Mouse (Mus musculus): Measurements from ENCODE around the gene Dgcr6. TPM values are rescaled to one million over a fixed set of nuclear protein-coding genes. Genes with fewer than 3 reads are reported as not detected.

Gene Dgcr6
- total RNA-seq, 2 experiments from 2014 or later: 26.0 to 61.2 TPM

GRCm38 (mm10) chr16:18066060-18067009 is 13.7 kb downstream of the Dgcr6 start:
- ATAC-seq (replicated peaks; ENCODE audit: low FRiP score, low TSS enrichment, poor library complexity, severe bottlenecking): peak; percentile 94

- no peak for ATAC-seq (replicated peaks; ENCODE audit: low FRiP score, low TSS enrichment, poor library complexity, severe bottlenecking)
Observed at GRCm38 (mm10) chr16:18068653-18069376, 16.2 kb downstream of the Dgcr6 start.

- no peak for ATAC-seq (replicated peaks; ENCODE audit: low FRiP score, low TSS enrichment, poor library complexity, severe bottlenecking)
Observed at GRCm38 (mm10) chr16:18070798-18071197, 18.1 kb downstream of the Dgcr6 start.

- ATAC-seq (replicated peaks; ENCODE audit: low FRiP score, low TSS enrichment, poor library complexity, severe bottlenecking): no peak
Observed at GRCm38 (mm10) chr16:18072089-18072488, 19.4 kb downstream of the Dgcr6 start.

- ATAC-seq (replicated peaks; ENCODE audit: low FRiP score, low TSS enrichment, poor library complexity, severe bottlenecking): peak; percentile 73
Observed at GRCm38 (mm10) chr16:18073259-18073962, 20.8 kb downstream of the Dgcr6 start.

- no peak for ATAC-seq (replicated peaks; ENCODE audit: low FRiP score, low TSS enrichment, poor library complexity, severe bottlenecking)
Observed at GRCm38 (mm10) chr16:18074611-18075010, 22.0 kb downstream of the Dgcr6 start.

- ATAC-seq (replicated peaks; ENCODE audit: low FRiP score, low TSS enrichment, poor library complexity, severe bottlenecking): 0 out of 2 replicates have a peak, but pooled peaks have one; percentile 36
Observed at GRCm38 (mm10) chr16:18075201-18075600, 22.5 kb downstream of the Dgcr6 start.

- ATAC-seq (replicated peaks; ENCODE audit: low FRiP score, low TSS enrichment, poor library complexity, severe bottlenecking): no peak
Observed at GRCm38 (mm10) chr16:18078314-18079015, 25.8 kb downstream of the Dgcr6 start.

GRCm38 (mm10) chr16:18079300-18079699 is 26.6 kb downstream of the Dgcr6 start:
- no peak for ATAC-seq (replicated peaks; ENCODE audit: low FRiP score, low TSS enrichment, poor library complexity, severe bottlenecking)

- no peak for ATAC-seq (replicated peaks; ENCODE audit: low FRiP score, low TSS enrichment, poor library complexity, severe bottlenecking)
Observed at GRCm38 (mm10) chr16:18080171-18080570, 27.5 kb downstream of the Dgcr6 start.

GRCm38 (mm10) chr16:18081149-18081827 is 28.6 kb downstream of the Dgcr6 start:
- ATAC-seq (replicated peaks; ENCODE audit: low FRiP score, low TSS enrichment, poor library complexity, severe bottlenecking): peak; percentile 54; the same call in 1 of the 2 replicates

- no peak for ATAC-seq (replicated peaks; ENCODE audit: low FRiP score, low TSS enrichment, poor library complexity, severe bottlenecking)
Observed at GRCm38 (mm10) chr16:18082291-18082690, 29.6 kb downstream of the Dgcr6 start.

GRCm38 (mm10) chr16:18083231-18083951 is 30.7 kb downstream of the Dgcr6 start:
- no peak for ATAC-seq (replicated peaks; ENCODE audit: low FRiP score, low TSS enrichment, poor library complexity, severe bottlenecking)

GRCm38 (mm10) chr16:18084262-18084661 is 31.6 kb downstream of the Dgcr6 start:
- ATAC-seq (replicated peaks; ENCODE audit: low FRiP score, low TSS enrichment, poor library complexity, severe bottlenecking): no peak

GRCm38 (mm10) chr16:18087101-18087500 is 34.4 kb downstream of the Dgcr6 start:
- no peak for ATAC-seq (replicated peaks; ENCODE audit: low FRiP score, low TSS enrichment, poor library complexity, severe bottlenecking)

- no peak for ATAC-seq (replicated peaks; ENCODE audit: low FRiP score, low TSS enrichment, poor library complexity, severe bottlenecking)
Observed at GRCm38 (mm10) chr16:18096348-18096747, 43.7 kb downstream of the Dgcr6 start.

- no peak for ATAC-seq (replicated peaks; ENCODE audit: low FRiP score, low TSS enrichment, poor library complexity, severe bottlenecking)
Observed at GRCm38 (mm10) chr16:18102816-18103215, 50.2 kb downstream of the Dgcr6 start.

GRCm38 (mm10) chr16:18103366-18103765 is 50.7 kb downstream of the Dgcr6 start:
- ATAC-seq (replicated peaks; ENCODE audit: low FRiP score, low TSS enrichment, poor library complexity, severe bottlenecking): no peak

Measured in megakaryocyte-erythroid progenitor cell, adult 5-6 weeks (primary cell).